Mouse (Mus musculus) neural tube, embryonic 13.5 days (tissue): ENCODE results near the gene G530012D18Rik. TPM values are rescaled to one million over a fixed set of nuclear protein-coding genes. Genes with fewer than 3 reads are reported as not detected.
"Not testable (repeated sequence)": the region's sequence is repeated elsewhere in the genome, so short reads cannot be mapped to it uniquely, and the experiment has no call there.

Source experiments
- ATAC-seq: fragments of 200-750 bp; cut with Nextera tagmentation; 2 replicates; pipeline ENCODE4 v1.8.0; 2017; ENCODE audit warnings: low read depth, mild to moderate bottlenecking, moderate TSS enrichment, moderate library complexity
- H3K27ac ChIP-seq: fragments of 300-500 bp; sonication (generic); replicated peaks from 2 replicates; pipeline ENCODE4 v1.5.1; 2015; ENCODE audit warnings: moderate library complexity, mild to moderate bottlenecking, inconsistent platforms
- H3K27me3 ChIP-seq: fragments of 300-500 bp; sonication (generic); 2 replicates; pipeline ENCODE4 v1.6.1; 2015; ENCODE audit warnings: mild to moderate bottlenecking, inconsistent platforms
- H3K36me3 ChIP-seq: fragments of 300-500 bp; sonication (generic); 2 replicates; pipeline ENCODE4 v1.6.1; 2015; ENCODE audit warnings: mild to moderate bottlenecking, inconsistent platforms
- H3K4me1 ChIP-seq: fragments of 300-500 bp; sonication (generic); replicated peaks from 2 replicates; pipeline ENCODE4 v1.6.1; 2015; ENCODE audit warnings: inconsistent platforms
- H3K4me2 ChIP-seq: fragments of 300-500 bp; sonication (generic); 2 replicates; pipeline ENCODE4 v1.6.1; 2015; ENCODE audit warnings: inconsistent platforms, mild to moderate bottlenecking, moderate library complexity
- H3K4me3 ChIP-seq: fragments of 300-500 bp; sonication (generic); 2 replicates; pipeline ENCODE4 v1.5.1; 2015; ENCODE audit warnings: mild to moderate bottlenecking, inconsistent platforms
- H3K9ac ChIP-seq: fragments of 300-500 bp; sonication (generic); 2 replicates; pipeline ENCODE4 v1.6.1; 2015; ENCODE audit warnings: moderate library complexity, mild to moderate bottlenecking, inconsistent platforms
- H3K9me3 ChIP-seq: fragments of 300-500 bp; sonication (generic); 2 replicates; pipeline ENCODE4 v1.6.1; 2016; ENCODE audit warnings: inconsistent platforms
- WGBS: fragments of 180-500 bp; shearing (Covaris S2); methylation state at CpG from one replicate; pipeline ENCODE4 v1.1.7; 2015; 5-methylcytosine and 5-hydroxymethylcytosine counted together
- polyA plus RNA-seq: library from polyadenylated mRNA; unstranded; fragments of >200 nt; fragmentation: Nextera tagmentation; extraction: Ambion mirVana; gene quantifications from 2 replicates; pipeline ENCODE4 v1.2.1, GENCODE M21; 2015

G530012D18Rik gene
- polyA plus RNA-seq, 1 experiment from 2014 or later: not detected

DNA sequence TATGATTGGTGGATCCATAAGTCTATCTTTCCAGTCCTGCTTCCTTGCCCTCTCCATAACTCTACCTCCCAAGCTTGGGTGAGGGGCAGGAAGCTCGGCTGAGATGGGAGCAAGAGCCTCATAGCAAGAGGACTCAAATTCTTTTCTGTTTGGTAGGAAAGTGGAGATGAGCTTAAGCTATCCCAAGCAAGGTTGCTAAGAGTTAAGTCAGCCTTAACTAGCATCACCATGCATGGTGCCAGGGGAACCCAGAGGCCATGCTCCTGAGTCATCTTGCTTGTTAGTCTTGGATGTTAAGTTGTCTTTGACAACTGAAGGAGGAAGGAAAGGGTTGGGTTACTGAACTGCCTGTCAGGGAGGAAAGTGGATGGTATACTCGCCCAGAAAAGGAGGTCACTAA, 13.2 kb downstream of the G530012D18Rik start:
- H3K36me3 ChIP-seq, H3K4me1 ChIP-seq, H3K27ac ChIP-seq, ATAC-seq, H3K4me3 ChIP-seq, H3K4me2 ChIP-seq, H3K9ac ChIP-seq, H3K27me3 ChIP-seq, H3K9me3 ChIP-seq: not testable (repeated sequence)
- WGBS: 87% methylated on average over 1 of the region's 2 CpGs

DNA sequence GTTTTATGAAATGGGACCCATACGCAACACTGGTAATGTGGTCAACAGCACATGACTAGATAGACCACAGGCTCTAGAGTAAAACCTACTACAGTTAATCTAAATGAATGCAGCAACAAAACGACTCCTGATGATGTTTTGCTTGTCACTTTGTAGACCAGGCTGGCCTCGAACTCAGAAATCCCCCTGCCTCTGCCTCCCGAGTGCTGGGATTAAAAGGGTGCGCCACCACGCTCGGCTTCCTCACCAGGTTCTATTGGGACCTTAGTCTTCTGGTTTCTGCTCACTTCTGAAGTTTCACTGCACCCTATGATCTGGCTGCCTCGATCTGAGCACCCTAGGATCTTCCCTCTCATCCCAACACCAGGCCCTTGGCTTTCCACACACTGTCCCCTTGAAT, 17.1 kb downstream of the G530012D18Rik start:
- WGBS: 85% methylated on average over 8 of the region's 8 CpGs
- H3K4me1 ChIP-seq, H3K36me3 ChIP-seq, H3K9ac ChIP-seq, H3K27me3 ChIP-seq, H3K27ac ChIP-seq, H3K9me3 ChIP-seq, H3K4me3 ChIP-seq, ATAC-seq, H3K4me2 ChIP-seq: not testable (repeated sequence)

GRCm38 (mm10) chr1:85598271-85599012, 23.0 kb downstream of the G530012D18Rik start, which contains the start of gene Sp110:
TSS of gene Sp110 (minus strand) at chr1:85598817.
- not testable (repeated sequence) for H3K9me3 ChIP-seq, H3K27ac ChIP-seq, H3K36me3 ChIP-seq, ATAC-seq, H3K4me2 ChIP-seq, H3K27me3 ChIP-seq, H3K9ac ChIP-seq, H3K4me3 ChIP-seq, H3K4me1 ChIP-seq
- 76% methylated on average over 15 of the region's 17 CpGs for WGBS

DNA sequence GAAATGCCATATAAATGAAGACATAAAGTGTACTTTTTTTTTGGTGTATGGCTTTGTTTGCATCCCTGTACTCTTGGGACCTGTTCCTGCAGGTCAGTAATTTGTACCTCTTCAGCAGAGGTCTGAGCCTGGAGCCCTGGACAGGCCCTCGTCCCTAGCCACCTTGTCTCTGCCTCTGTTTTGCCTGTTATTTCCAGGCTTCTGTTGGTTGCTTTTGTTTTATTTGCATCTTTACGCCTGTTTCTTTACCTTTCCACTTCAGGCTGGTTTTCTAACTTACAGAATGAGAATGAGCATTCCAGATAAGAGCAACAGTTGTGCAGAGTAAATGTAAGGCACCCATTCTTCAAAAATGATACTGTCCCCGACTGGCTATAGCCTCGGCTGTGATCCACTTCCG, 24.6 kb downstream of the G530012D18Rik start, which contains the start of gene Sp140:
TSS of gene Sp140 (plus strand) at position 301 of the 400 bp plus-strand sequence.
- WGBS: 25% methylated on average over 1 of the region's 5 CpGs
- not testable (repeated sequence) for H3K4me2 ChIP-seq, H3K27ac ChIP-seq, H3K27me3 ChIP-seq, H3K4me3 ChIP-seq, H3K9ac ChIP-seq, H3K36me3 ChIP-seq, H3K4me1 ChIP-seq, ATAC-seq, H3K9me3 ChIP-seq

DNA sequence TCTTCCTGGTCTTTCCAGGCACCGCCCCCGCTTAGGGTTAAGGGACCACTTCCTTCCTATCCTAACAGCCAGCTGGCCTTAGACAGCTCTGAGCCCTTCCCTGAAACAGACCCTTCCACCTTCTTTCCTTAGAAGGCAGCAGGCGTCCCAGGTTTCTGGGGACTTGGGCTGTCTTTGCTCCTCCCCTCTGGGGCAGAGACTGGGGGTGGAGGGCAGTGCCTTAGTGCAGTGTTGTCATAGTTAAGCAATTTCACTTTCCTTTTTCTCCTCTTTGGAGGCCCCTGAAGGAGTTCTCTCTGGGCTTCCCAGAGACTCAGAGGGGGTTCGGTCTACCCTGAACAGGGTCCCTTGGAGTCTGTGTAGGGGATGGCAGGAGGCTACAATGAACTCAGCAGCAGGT, 25.3 kb downstream of the G530012D18Rik start:
- H3K36me3 ChIP-seq, H3K4me2 ChIP-seq, H3K4me1 ChIP-seq, H3K4me3 ChIP-seq, H3K27me3 ChIP-seq, H3K9ac ChIP-seq, H3K9me3 ChIP-seq, H3K27ac ChIP-seq, ATAC-seq: not testable (repeated sequence)
- 59% methylated on average over 4 of the region's 4 CpGs for WGBS

DNA sequence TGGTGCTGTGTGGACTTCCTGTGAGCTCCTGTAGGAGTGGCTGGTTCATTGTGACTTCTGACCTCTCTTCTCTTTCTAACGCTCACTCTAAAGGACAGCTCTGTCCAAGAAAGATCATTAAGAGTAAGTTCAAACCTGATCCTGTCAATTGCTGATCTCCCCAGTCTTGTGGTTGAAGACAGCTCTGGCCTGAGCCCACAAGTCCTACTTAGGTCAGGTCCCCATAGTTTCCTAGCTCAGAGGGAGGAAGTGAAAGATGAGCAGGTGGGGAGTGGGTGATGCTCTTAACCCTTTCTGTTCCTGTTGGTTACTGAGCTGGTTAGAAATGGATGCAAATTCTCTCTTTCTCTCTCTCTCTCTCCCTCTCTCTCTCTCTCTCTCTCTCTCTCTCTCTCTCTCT, 28.9 kb downstream of the G530012D18Rik start:
- not testable (repeated sequence) for H3K9me3 ChIP-seq, H3K4me1 ChIP-seq, H3K27ac ChIP-seq, H3K4me3 ChIP-seq, H3K9ac ChIP-seq, H3K27me3 ChIP-seq, ATAC-seq, H3K36me3 ChIP-seq, H3K4me2 ChIP-seq
- WGBS: no CpG with 5 or more reads among the region's 1 CpGs

GRCm38 (mm10) chr1:85608361-85608760, 32.9 kb downstream of the G530012D18Rik start:
- WGBS: 78% methylated on average over 3 of the region's 4 CpGs

GRCm38 (mm10) chr1:85610581-85610980, 35.1 kb downstream of the G530012D18Rik start:
- not testable (repeated sequence) for H3K4me3 ChIP-seq, ATAC-seq, H3K27ac ChIP-seq, H3K9ac ChIP-seq, H3K4me1 ChIP-seq, H3K36me3 ChIP-seq, H3K4me2 ChIP-seq, H3K9me3 ChIP-seq, H3K27me3 ChIP-seq
- no CpG with 5 or more reads among the region's 4 CpGs for WGBS

More at GRCm38 (mm10) chr1:85608361-85608760, 32.9 kb downstream of the G530012D18Rik start:
- not testable (repeated sequence) for H3K9ac ChIP-seq, H3K9me3 ChIP-seq, H3K4me3 ChIP-seq, ATAC-seq, H3K4me1 ChIP-seq, H3K36me3 ChIP-seq, H3K4me2 ChIP-seq, H3K27me3 ChIP-seq, H3K27ac ChIP-seq

DNA sequence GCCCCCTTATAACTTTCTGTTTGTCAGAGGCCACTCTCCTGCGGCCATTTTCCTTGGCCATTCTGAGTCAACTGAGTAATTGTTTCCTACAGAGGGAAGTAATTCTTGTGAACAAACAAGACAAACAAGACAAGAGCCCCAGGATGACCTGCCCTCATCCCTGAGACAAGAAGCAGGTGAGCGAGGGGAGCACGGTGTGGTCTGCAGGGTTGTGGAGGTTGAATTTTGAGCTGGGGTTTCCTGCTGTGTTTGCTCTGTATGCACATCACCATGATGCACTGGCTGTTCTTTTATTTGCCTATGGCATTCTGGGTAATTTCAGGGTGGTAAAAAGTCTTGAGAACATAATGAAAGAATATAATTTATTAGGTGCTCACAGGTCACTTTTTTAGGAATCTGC, 39.6 kb downstream of the G530012D18Rik start:
- H3K9ac ChIP-seq, H3K27me3 ChIP-seq, ATAC-seq, H3K4me1 ChIP-seq, H3K4me2 ChIP-seq, H3K27ac ChIP-seq, H3K36me3 ChIP-seq, H3K9me3 ChIP-seq, H3K4me3 ChIP-seq: not testable (repeated sequence)
- WGBS: 93% methylated on average over 3 of the region's 3 CpGs

- not testable (repeated sequence) for H3K9me3 ChIP-seq, H3K9ac ChIP-seq, H3K4me2 ChIP-seq, H3K4me3 ChIP-seq, H3K36me3 ChIP-seq, H3K4me1 ChIP-seq, ATAC-seq, H3K27ac ChIP-seq, H3K27me3 ChIP-seq
- 74% methylated on average over 3 of the region's 3 CpGs for WGBS
These were observed 40.3 kb downstream of the G530012D18Rik start for GRCm38 (mm10) chr1:85615819-85616218.

DNA sequence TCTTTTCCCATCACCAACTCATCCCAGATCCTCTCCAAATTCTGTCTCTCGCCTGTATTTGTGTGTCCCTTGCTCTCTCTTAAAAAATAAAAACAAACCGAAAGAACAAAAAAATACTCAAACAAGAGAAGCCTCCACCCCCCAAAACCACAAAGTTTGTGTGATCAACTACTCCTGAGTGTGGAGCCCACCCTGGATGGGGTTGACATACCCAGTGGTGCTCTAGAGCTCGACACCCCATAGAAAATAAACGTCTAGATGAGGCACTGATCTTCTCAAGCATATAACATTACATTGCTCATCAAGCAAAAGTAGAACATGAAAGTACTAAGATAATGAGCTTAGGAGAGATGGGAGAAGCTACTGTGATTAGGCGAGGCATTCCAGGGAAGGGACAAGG, 41.7 kb downstream of the G530012D18Rik start:
- H3K36me3 ChIP-seq, H3K27me3 ChIP-seq, ATAC-seq, H3K9me3 ChIP-seq, H3K4me2 ChIP-seq, H3K27ac ChIP-seq, H3K9ac ChIP-seq, H3K4me3 ChIP-seq, H3K4me1 ChIP-seq: not testable (repeated sequence)
- 67% methylated on average over 4 of the region's 5 CpGs for WGBS

- ATAC-seq, H3K27me3 ChIP-seq, H3K4me1 ChIP-seq, H3K9me3 ChIP-seq, H3K4me2 ChIP-seq, H3K4me3 ChIP-seq, H3K27ac ChIP-seq, H3K36me3 ChIP-seq, H3K9ac ChIP-seq: not testable (repeated sequence)
- 62% methylated on average over 1 of the region's 1 CpGs for WGBS
These were observed 43.2 kb downstream of the G530012D18Rik start for GRCm38 (mm10) chr1:85618689-85619088.
